In the genomic region with DNA sequence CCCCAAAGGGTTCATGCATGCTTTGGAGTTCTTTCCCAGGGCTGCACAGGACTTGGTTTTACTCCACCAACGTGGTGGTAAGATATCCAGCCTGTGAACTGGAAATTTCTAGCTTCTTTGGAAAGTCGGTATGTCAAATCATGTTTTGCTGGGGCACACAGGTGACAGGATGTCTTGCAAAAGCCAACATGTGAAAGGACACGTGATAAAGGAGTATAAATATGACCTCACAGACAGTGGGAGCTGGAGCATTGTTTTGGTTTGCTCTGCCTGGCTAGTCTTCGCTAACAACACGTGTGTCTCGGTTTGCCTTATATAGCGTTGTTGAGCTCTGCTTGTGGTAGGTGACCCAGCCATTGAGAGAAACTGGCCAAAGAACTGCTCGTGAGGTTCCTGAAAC, we compare ENCODE assay signal across 22 mouse cellular contexts. TPM values are rescaled to one million over a fixed set of nuclear protein-coding genes. Genes with fewer than 3 reads are reported as not detected.
DNase-seq lines count a peak whose midpoint lies in the region; ATAC-seq and TF ChIP-seq lines count a peak whose summit lies in the region.
"Had no signal": no experiment of that assay in that cellular context is flagged by ENCODE, and none has a peak within 500 bp of the region (broad histone marks: within the 10 kb centered on the region; RNA-seq: fewer than 3 reads in every experiment).

No protein-coding gene starts in this region.

- ATAC-seq in heart, embryonic 11.5 days (replicated peaks; ENCODE audit: insufficient number of reproducible peaks, low FRiP score, low TSS enrichment): no peak
- ATAC-seq: forebrain, embryonic 14.5 days; forebrain, embryonic 16.5 days had no signal

- H3K4me1 ChIP-seq in heart, embryonic 11.5 days (ENCODE audit: control insufficient read depth, insufficient read depth, low read length): no peaks in the 10 kb centered on the region
- H3K4me1 ChIP-seq in embryonic facial prominence, embryonic 10.5 days: peaks cover 5% of the 10 kb centered on the region
- H3K4me1 ChIP-seq: forebrain, embryonic 12.5 days had no signal

- WGBS in heart, embryonic 11.5 days (ENCODE audit: insufficient replicate concordance): 74% methylated on average over 8 of the region's 8 CpGs
- 83% methylated on average over 8 of the region's 8 CpGs for WGBS in embryonic facial prominence, embryonic 10.5 days

- H3K4me3 ChIP-seq in heart, embryonic 11.5 days (ENCODE audit: low read depth, low read length): no peak overlapping the region
- H3K4me3 ChIP-seq in left cerebral cortex, adult 2 months: no peak overlapping the region
- H3K4me3 ChIP-seq in embryonic facial prominence, embryonic 10.5 days: no peak overlapping the region
- H3K4me3 ChIP-seq: embryonic facial prominence, embryonic 13.5 days; embryonic facial prominence, embryonic 15.5 days; erythroblast, embryonic 14.5 days; forebrain, embryonic 10.5 days; forebrain, embryonic 12.5 days had no signal

- no peak overlapping the region for H3K9ac ChIP-seq in heart, embryonic 11.5 days (ENCODE audit: low read depth, low read length)
- H3K9ac ChIP-seq: embryonic facial prominence, embryonic 13.5 days; embryonic facial prominence, embryonic 15.5 days; forebrain, embryonic 12.5 days had no signal

- H3K27ac ChIP-seq in heart, embryonic 11.5 days (ENCODE audit: low read depth, low read length): no peak overlapping the region
- 0 out of 2 replicates have a peak overlapping the region, but pooled peaks have one; percentile 4 for H3K27ac ChIP-seq in left cerebral cortex, adult 2 months
- no peak overlapping the region for H3K27ac ChIP-seq in embryonic facial prominence, embryonic 10.5 days (replicated peaks)
- H3K27ac ChIP-seq: embryonic facial prominence, embryonic 13.5 days; embryonic facial prominence, embryonic 15.5 days; forebrain, embryonic 10.5 days; forebrain, embryonic 12.5 days had no signal

- peaks cover 11% of the 10 kb centered on the region for H3K27me3 ChIP-seq in heart, embryonic 11.5 days (ENCODE audit: control insufficient read depth, insufficient read depth, low read length)
- H3K27me3 ChIP-seq in embryonic facial prominence, embryonic 10.5 days (replicated peaks; ENCODE audit: low read depth, poor library complexity, severe bottlenecking): peaks cover 29% of the 10 kb centered on the region

- H3K4me2 ChIP-seq in heart, embryonic 11.5 days: no peak overlapping the region
- H3K4me2 ChIP-seq: embryonic facial prominence, embryonic 13.5 days; embryonic facial prominence, embryonic 15.5 days; forebrain, embryonic 12.5 days had no signal

- intact Hi-C loops in left cerebral cortex, adult 2 months (cut with DNase I): no loop called here
- intact Hi-C loops in left cerebral cortex, postnatal 4 days (cut with DNase I): no loop called here

- no peaks in the 10 kb centered on the region for H3K36me3 ChIP-seq in heart, embryonic 11.5 days (ENCODE audit: control insufficient read depth, insufficient read depth, low read length)
- no peaks in the 10 kb centered on the region for H3K36me3 ChIP-seq in embryonic facial prominence, embryonic 10.5 days (replicated peaks)
- H3K36me3 ChIP-seq: embryonic facial prominence, embryonic 13.5 days; embryonic facial prominence, embryonic 15.5 days; forebrain, embryonic 10.5 days; forebrain, embryonic 12.5 days had no signal

- DNase-seq in heart, adult 11 months: peak; percentile 78
- DNase-seq in left cerebral cortex, adult 2 months (ENCODE audit: extremely low spot score in 1 of 2, low spot score in 2 of 2): no peak
- no peak for DNase-seq in left cerebral cortex, postnatal 4 days
- DNase-seq in embryonic facial prominence, embryonic 10.5 days (ENCODE audit: low spot score): no peak
- DNase-seq: adrenal gland, adult 2 months; adrenal gland, postnatal 10 days; adrenal gland, postnatal 25 days; cerebellum, adult 11 months; cerebellum, adult 18-20 months; cerebellum, adult 8-10 months; cerebellum, postnatal 14 days; cerebellum, postnatal 36 days had no signal

- H3K9me3 ChIP-seq in heart, embryonic 11.5 days (replicated peaks; ENCODE audit: control insufficient read depth, low read length): no peaks in the 10 kb centered on the region
- no peaks in the 10 kb centered on the region for H3K9me3 ChIP-seq in embryonic facial prominence, embryonic 10.5 days
- H3K9me3 ChIP-seq: embryonic facial prominence, embryonic 13.5 days; embryonic facial prominence, embryonic 15.5 days; forebrain, embryonic 10.5 days; forebrain, embryonic 12.5 days had no signal

- no peak for TF ChIP-seq CTCF in left cerebral cortex, adult 2 months (IDR thresholded peaks at IDR 0.05)

RNA-seq across cellular contexts. Expression of gene Prkar1b, which starts 15.3 kb away (rescaled TPM):
- 5.3 and 8.4 TPM in 2 replicates for polyA plus RNA-seq in heart, embryonic 11.5 days (2014; fragmentation: Nextera tagmentation; extraction: Ambion mirVana)
- total RNA-seq in left cerebral cortex, adult 2 months (2021): 100 to 1,000 TPM; 767 to 781 TPM
- 100 to 1,000 TPM; 366 to 388 TPM for total RNA-seq in left cerebral cortex, postnatal 4 days (2021)
- polyA plus RNA-seq in embryonic facial prominence, embryonic 10.5 days (2016; fragmentation: Nextera tagmentation; extraction: Ambion mirVana): 7.3 and 9.0 TPM in 2 replicates
- total RNA-seq: common myeloid progenitor, adult 5-6 weeks; MEL had no signal

RNA-seq across cellular contexts. Expression of gene Dnaaf5, which starts 15.5 kb away (rescaled TPM):
- 6.2 and 6.9 TPM in 2 replicates for polyA plus RNA-seq in heart, embryonic 11.5 days (2014; fragmentation: Nextera tagmentation; extraction: Ambion mirVana)
- total RNA-seq in left cerebral cortex, adult 2 months (2021): 1 to 10 TPM; 7.4 to 8.2 TPM
- 10 to 100 TPM in 1 of 2 experiments, 1 to 10 TPM in 1; 7.8 to 11.4 TPM for total RNA-seq in left cerebral cortex, postnatal 4 days (2021)
- 9.6 and 10.6 TPM in 2 replicates for polyA plus RNA-seq in embryonic facial prominence, embryonic 10.5 days (2016; fragmentation: Nextera tagmentation; extraction: Ambion mirVana)
